Mouse (Mus musculus) urinary bladder, postnatal 14 days (tissue): ENCODE measurements around the gene F3.
"Not testable (repeated sequence)": the region's sequence is repeated elsewhere in the genome, so short reads cannot be mapped to it uniquely, and the experiment has no call there.

Experiments
- DNase-seq: peaks from one replicate; pipeline ENCODE4 v3.0.0; 2021; ENCODE audit warnings: low spot score

Gene F3

DNA sequence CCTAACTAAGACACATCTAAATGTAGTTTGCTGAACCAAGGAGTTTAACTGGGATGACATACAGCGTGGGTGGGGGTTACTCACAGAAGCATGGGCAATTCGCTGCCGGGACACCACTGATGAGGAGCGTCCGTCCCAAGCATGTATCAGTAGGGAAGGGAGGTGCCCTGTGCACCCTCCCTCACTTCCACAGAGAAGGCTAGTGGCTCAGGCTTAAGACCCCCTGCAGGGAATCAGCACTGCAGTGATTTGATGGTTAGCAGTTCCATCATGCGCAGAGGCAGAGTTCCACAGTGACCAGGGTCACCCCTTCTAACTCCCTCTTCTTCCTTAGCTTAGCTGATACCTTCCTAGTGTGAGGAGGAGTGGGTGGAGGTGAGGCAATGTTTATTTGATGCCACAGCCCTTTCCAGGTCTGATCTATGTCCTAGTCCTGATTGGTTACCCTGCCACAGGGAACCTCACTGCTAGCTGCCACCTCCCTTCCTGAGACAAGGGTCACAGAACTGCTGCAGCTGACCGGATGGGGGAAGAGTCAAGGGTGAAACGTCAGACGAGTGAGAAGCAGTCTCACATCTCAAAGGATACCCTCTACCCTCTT is 15.5 kb downstream of the F3 start:
- DNase-seq, result no peak

DNA sequence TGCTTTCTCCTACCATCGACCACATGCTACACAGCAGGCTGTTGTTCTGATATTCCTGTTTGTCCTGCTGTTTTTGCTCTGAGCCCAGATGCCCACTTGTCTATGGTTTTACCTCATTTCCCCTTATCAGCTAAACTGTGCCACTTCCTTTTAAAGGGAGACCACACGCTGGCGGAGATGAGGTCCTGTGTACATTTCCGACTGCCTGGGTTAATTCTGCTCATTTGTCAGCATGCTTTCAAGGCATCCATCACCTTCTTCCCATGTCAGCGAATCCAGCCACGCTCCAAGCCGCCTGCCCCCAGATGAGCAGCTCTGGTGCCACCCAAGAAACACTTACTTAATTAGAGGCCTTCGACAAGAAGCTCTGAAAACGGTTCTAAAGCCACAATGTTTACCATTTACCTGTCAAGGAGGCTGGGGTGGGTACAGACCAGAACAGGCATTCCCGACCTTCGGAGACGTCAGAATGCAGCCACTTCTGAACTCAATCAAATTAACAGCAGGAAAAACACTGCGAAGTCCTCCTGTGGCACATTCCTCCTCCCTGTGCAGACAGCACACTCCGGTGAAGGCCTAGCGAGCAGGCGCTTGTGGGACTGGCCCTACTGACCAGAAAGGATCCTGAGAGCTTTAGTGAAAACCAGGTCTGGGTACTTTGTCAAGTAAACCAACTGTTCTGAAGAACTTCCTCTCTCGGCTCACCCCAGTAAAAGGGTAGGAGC is 16.3 kb downstream of the F3 start:
- DNase-seq, result no peak

DNA sequence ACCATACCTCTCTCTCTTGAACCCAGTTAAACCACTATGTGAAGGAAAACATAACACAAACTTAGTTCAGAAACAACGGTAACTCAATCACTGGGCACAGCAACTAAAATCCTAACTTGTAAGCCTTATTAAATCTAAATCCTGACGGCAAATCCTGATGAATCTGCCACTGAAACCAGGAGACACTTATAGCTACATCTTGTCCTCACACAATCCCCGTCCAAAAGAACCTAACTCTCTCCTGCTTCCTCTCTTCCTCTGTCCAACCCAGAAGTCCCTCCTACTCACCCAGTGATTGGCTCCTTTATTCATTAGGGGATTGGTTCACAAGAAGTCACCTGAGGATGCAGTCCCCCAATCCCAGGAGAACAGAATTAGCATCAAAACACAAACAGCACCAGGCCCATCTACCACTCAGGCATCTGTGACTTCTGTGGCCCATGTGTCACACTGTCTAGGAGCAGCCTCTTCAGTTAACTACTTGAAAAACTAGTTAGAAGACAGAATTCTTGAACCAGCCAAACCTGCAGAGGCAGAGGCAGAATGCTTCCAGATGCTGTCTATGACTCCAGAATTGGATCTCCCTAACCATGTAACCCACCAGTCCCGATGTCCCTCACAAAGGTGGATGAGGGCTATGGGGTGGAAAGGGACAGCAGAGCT is 18.0 kb downstream of the F3 start:
- DNase-seq, result not testable (repeated sequence)

DNA sequence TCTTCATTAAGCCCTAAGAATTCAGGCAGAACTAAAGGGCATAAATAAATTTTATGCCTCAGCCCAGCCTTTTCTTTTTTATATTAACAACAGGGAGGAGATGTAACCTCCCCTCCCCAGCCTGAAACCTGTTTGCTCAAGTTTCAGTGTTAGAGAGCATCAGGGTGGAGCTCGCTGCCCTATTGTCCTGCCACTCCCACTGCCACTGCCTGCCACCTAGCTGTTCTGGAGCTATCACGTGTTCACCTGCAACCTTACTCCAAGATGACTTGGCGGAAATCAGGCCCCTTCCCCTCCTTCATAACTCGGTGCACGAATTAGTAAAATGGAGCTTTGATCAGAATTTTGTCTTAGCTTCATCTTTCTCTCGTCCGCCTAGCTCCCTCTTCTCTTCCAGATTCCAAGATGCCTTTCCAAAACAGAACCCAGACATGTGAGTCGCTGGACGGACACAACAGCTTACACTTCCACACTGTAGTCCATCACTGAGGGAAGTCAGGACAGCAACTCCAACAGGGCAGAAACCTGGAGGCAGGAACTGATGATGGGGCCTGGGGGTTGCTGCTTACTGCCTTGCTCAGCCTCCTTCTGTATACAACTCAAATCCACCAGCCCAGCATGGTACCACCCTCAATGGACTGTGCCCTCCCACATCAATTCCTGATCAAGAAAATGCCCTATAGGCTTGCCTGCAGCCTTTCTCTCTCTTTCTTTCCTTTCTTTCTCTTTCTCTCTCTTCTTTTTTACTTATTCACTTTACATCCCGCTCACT is 31.2 kb downstream of the F3 start:
- not testable (repeated sequence) for DNase-seq

DNA sequence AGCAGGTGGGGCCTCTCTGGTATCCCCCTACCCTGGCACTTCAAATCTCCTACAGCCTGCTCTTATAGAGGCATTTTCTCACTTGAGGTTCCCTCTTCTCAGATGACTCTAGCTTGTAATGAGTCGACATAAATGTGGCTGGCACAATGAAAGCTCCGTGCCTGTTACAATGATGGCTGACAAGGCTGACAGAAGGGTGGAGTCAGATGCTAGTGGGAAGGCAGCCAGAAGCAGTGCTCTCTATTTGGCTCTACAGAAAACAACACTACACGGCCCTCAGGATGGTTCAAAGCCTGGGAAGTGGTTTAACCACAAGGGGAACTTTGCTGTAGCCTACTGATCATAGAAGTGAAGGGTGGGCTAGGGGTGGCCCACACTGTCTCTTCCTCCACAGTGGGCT is 31.8 kb downstream of the F3 start:
- DNase-seq, result no peak

DNA sequence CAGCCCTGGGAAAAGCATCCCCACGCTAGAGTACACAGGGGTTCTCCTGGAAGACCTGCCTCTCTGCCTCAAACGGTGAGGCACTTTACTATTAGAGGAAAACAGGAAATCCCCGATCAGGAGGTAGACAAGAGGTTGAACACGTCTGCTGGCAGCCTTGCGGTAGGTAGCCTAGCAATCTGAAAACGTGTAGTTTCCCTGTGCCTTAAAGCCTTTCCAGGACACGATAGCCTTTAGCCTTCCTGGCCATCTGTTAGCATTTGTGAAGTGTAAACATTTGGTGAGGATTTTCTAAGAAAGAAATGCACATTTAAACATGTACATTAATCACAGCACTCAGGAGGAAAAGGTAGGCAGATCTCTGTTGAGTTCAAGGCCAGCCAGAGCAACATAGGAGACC is 35.0 kb downstream of the F3 start:
- DNase-seq, result no peak

DNA sequence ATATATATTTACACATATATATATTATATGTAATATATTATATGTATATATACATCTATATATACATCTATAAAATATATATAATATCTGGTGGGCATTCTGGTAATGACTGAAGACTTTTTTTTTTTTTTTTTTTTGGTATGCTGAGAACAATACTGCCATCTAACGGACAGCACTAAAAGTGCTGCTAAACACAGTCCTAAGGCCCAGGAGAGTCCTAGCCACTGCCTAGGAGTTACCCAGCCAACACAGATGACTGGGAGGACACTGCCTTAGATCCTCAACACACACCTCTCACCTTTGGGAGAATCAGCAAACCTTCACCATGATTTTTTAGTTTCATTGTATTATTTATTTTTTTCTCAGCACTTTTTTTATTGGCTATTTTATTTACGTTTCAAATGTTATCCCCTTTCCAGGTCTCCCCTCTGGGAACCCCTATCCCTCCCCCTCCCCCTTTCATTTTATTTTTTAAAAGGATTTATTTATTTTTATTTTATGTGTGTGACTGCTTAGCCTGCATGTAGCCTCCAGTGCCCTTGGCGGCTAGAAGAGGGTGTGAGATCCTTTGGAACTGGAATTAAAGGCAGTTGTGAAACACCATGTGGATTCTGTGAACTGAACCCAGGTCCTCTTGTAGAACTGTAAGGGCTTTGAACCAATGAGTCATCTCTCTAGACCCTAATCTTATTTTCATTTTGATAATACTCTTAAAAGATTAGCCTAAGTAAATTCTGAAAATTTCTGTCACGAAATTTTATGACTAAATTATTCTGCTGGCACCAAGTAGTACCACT is 38.9 kb downstream of the F3 start:
- DNase-seq, result no peak

DNA sequence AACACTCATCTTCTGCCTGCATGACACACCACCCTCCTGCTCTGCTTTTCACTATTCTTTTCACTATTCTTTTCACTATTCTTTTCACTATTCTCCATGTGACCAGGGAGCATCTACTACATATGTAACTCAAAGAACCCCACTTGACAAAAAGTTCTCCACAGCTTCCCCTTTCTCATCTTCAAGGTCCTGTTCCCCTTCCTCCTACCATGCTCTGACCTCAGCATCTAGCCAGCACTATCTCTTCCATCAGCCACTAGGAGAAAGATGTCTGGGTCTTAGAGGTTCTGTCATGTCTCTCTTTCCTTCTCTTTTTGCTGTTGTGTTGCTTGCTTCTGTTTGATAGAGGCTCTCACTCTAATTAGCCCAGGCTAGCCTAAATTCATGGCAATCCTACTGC is 42.7 kb downstream of the F3 start:
- no peak for DNase-seq

DNA sequence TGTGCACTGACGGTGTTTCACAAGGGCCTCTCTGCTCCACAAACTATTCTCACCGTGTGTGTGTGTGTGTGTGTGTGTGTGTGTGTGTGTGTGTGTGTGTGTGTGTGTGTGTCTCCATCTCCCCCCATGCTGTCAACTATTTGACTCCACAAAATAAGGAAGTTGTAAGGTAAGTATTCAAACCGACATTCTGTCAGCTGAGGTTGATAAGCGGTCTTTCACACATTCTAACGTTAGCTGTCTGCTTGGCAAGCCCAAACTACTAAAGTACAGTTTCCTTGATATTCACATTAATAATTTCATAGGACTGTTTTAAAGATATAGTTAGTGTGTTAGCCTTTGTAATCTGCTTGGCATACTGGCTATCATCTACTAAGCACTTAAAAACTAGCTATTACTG is 43.5 kb downstream of the F3 start:
- no peak for DNase-seq

DNA sequence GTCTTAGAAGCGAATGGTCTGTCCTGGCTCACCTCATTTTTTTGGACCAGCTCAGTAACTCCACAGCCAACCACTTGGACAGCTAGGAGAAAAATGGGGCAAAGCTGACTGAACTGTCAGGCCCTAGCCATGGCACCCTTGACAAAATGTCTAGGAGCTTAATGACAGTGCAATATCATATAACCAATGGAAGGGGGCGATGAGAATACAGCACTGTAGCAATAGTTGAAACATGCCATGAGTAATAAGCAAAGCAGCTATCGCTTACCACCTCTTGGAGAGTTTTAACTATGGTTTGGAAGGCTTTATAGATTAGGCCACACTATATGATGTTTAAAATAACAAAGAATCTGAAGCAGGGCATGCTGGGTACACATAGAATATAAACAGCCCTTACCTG is 45.4 kb downstream of the F3 start:
- no peak for DNase-seq

DNA sequence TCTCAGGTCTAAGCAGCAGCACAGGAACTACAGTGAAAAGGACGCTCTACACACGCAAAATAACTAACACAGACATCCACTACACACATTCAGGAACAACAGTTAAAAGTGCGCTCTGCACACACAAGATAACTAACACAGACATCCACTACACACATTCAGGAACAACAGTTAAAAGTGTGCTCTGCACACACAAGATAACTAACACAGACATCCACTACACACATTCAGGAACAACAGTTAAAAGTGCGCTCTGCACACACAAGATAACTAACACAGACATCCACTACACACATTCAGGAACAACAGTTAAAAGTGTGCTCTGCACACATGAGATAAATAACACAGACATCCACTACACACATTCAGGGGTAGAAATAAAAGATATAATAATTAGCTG is 50.0 kb downstream of the F3 start:
- DNase-seq, result not testable (repeated sequence)

DNA sequence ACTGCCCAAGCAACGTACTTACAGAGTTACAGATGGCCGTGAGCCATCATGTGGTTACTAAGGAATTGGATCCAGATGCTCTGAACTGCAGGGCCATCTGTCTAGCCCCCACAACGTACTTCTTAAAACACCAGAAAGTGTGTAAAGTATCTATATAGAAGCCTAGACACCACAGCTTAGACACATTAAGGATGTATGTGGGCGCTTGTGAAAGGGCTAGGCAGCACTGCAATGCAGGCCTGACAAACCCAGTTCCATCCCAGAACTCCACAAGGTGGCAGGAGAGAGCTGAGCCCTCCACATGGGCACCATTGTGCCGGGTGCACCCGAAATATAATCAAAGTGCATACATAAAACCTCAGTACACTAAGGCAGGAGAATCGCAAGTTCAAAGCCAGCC is 54.6 kb downstream of the F3 start:
- peak; percentile 66 for DNase-seq

DNA sequence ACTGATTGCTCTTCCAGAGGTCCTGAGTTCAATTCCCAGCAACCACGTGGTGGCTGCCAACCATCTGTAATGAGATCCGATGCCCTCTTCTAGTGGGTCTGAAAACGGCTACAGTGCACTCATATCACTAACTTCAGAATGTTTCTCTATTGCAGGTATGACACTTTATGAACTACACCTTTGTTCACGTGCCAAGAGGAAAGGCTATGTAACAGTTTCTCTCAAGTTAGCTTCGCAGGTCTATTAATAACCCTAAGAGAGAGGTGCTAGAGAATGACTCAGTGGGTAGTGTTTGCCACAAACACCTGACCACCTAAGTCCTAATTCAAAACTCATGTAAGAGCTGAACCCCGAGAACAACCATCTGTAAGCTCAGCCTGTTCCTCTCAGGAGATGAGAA is 59.7 kb downstream of the F3 start:
- DNase-seq, result no peak
